Mouse (Mus musculus): ENCODE measurements around the gene Zdhhc25. TPM values are rescaled to one million over a fixed set of nuclear protein-coding genes. Genes with fewer than 3 reads are reported as not detected.

Zdhhc25 gene
- polyA plus RNA-seq, 1 experiment from 2014 or later: not detected

DNA sequence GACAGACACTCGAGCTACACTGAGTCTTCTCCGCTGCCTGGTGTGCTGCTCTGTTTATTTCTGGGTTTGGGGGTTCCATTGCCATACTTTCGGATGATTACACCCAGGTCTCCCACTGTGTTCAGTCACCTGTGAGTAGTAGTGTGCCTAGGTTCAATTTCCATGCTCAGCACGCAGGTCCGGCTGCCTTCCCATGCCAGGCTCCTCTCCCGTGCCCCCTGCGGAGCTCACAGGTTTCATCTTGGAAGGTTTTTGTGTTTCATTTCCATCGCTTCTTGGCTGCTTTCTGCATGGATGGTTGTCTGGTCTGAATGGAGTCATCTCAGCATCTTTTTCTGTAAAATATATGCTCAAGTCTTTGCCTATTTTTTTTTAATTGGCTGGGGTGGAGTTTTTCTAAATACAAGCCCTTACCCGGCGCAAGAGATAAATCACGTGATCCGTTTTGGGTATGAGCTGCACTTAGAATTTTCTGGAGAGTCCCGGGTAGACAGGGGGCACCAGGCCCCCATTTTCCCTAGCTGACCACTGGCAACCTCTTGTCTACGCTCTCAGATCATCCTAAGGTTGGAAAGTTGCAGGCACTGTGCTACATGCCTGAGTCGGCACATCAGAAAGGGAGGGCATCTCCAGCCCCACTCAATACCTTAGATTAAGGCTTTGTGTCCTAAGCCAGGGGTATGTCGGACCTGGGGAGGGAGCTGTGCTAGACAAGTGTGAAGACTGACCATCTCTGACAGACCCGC lies 4.7 kb downstream of the Zdhhc25 start:
- WGBS: 83% methylated on average over 17 of the region's 17 CpGs
- Histone ChIP-seq H3K27me3 (no peaks in the 10 kb centered on the region), H3K4me3 (no peak overlapping the region), H3K27ac (replicated peaks) (no peak overlapping the region), H3K9ac (no peak overlapping the region), H3K36me3 (no peaks in the 10 kb centered on the region), H3K4me1 (replicated peaks) (no peaks in the 10 kb centered on the region), H3K4me2 (no peak overlapping the region), H3K9me3 (no peaks in the 10 kb centered on the region)
- ATAC-seq (ENCODE audit: low read depth): no peak

DNA sequence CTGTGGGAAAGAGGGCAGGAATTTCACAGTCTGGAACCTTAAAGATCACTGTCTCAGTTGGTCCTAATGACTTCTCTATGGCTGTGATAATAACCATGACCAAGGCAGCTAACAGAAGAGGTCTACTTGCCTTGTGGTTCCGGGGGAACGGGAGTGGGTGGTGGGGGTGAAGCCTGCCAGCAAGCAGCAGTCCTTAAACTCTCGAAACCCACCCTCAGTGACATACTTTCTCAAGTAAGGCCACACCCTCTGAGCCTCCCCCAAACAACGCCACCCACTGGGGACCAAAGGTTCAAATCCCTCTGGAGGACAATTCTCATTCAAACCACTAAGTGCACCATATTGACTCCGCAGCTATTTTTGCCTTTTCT lies 5.3 kb downstream of the Zdhhc25 start:
- no peak for ATAC-seq (ENCODE audit: low read depth)
- H3K4me1 ChIP-seq (replicated peaks): no peaks in the 10 kb centered on the region
- no peaks in the 10 kb centered on the region for H3K9me3 ChIP-seq
- no peak overlapping the region for H3K27ac ChIP-seq (replicated peaks)
- H3K4me2 ChIP-seq: no peak overlapping the region
- H3K27me3 ChIP-seq: no peaks in the 10 kb centered on the region
- H3K36me3 ChIP-seq: no peaks in the 10 kb centered on the region
- no peak overlapping the region for H3K4me3 ChIP-seq
- H3K9ac ChIP-seq: no peak overlapping the region
- 77% methylated on average over 5 of the region's 5 CpGs for WGBS

DNA sequence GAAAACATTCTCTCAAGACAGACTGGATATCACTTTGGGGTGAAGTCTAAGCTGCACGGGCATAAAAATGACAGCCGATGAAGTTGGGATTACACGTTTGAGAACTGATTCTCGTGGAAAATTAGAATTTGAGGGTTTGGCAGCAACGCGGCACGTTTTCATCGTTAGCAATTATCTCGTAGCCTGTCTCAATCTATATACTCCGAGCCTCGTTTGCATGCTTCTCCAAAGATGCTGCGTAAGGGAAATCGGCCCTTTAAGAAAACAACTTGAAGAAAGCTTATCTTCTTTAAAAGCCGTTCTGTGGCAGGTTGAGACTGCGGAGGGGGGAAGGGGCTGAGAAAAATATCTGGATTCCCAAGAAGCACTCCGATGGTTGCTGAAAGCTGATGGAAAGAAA lies 17.0 kb downstream of the Zdhhc25 start:
- Histone ChIP-seq H3K27me3 (no peaks in the 10 kb centered on the region), H3K9ac (no peak overlapping the region), H3K36me3 (no peaks in the 10 kb centered on the region), H3K4me1 (replicated peaks) (0 out of 2 replicates have a peak, but pooled peaks cover 4% of the 10 kb centered on the region), H3K27ac (replicated peaks) (no peak overlapping the region), H3K4me2 (no peak overlapping the region), H3K4me3 (no peak overlapping the region), H3K9me3 (no peaks in the 10 kb centered on the region)
- WGBS: 84% methylated on average over 16 of the region's 16 CpGs
- ATAC-seq (ENCODE audit: low read depth): no peak

DNA sequence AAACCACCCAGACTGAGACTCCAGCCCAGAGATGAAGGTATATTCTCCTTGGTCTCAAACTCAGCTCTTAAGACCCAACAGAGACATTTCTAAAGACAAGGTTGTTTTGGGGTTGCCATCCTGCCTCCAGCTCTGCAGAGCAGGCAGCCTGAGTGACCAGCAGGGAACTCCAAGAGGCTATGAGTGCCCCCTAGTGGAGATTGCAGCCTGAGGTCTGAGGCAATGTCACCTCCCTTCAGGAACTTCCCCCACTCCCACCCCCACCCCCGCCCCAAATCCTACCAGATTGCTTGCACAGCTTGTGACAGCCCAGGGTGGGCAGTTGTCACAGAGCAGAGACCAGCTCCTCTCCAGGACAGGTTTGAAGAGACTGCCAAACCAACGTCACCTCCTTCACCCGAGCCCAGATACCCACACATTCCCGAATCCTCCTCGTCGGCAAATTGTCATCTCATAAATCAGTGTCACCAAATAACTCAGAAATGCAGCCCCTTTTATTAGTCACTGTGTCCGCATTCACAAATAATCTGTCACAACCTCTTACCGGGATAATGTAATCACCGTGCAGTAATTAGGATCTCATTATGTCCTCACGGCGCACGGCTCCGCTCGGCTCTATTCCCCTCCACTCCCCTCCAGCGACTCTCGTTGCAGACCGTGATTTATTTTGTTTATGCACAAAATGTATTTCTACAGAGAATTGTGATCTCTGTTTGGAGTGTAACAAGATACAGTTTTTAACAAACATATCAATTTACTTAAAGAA lies 18.1 kb downstream of the Zdhhc25 start:
- H3K4me1 ChIP-seq (replicated peaks): 0 out of 2 replicates have a peak, but pooled peaks cover 4% of the 10 kb centered on the region
- H3K9me3 ChIP-seq: no peaks in the 10 kb centered on the region
- no peak overlapping the region for H3K9ac ChIP-seq
- no peak overlapping the region for H3K4me3 ChIP-seq
- ATAC-seq (ENCODE audit: low read depth): no peak
- 32% methylated on average over 17 of the region's 17 CpGs for WGBS
- H3K36me3 ChIP-seq: no peaks in the 10 kb centered on the region
- peak overlapping the region; percentile 13; the same call in 1 of the 2 replicates for H3K4me2 ChIP-seq
- H3K27ac ChIP-seq (replicated peaks): no peak overlapping the region
- H3K27me3 ChIP-seq: no peaks in the 10 kb centered on the region

DNA sequence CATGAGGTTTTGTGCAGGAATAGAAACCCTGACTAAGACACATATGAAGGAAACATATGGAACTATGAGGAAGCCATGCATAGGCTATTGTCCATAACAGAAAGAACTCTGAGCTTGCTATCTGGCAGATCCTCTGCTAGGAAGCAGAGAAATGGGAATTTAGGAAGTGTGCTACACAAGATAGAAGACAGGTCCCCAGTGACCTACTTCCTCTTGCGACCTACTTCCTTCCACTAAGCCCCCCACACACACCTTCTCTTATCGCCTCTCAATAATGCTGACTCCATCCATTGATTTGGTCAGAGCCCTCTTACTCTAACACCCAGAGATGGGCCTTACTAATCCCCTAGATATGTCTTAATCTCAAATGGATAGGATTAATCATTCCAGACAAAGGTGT lies 19.9 kb downstream of the Zdhhc25 start:
- WGBS: 88% methylated on average over 2 of the region's 2 CpGs
- Histone ChIP-seq H3K27ac (replicated peaks) (no peak overlapping the region), H3K9me3 (no peaks in the 10 kb centered on the region; the same call in 1 of the 2 replicates), H3K4me1 (replicated peaks) (0 out of 2 replicates have a peak, but pooled peaks cover 4% of the 10 kb centered on the region), H3K27me3 (no peaks in the 10 kb centered on the region), H3K4me3 (no peak overlapping the region), H3K4me2 (no peak overlapping the region), H3K9ac (no peak overlapping the region), H3K36me3 (no peaks in the 10 kb centered on the region)
- no peak for ATAC-seq (ENCODE audit: low read depth)

DNA sequence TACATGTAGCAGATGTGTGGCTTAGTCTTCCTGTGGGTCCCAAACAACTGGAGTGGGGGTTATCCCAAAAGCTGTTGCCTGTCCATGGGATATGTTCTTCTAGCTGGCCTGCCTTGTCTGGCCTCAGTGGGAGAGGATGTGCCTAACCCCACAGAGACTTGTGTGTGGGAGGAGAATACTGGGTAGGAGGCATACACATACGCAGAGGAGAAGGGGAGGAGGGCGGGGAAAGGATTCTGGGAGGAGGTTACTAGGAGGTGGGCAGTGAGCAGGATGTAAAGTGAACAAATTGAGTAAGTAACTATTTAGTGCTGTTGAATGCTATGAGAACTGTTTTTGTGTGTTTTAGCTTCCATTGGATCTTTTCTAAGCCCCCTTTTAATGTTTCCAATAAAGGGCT lies 23.8 kb downstream of the Zdhhc25 start:
- H3K36me3 ChIP-seq: no peaks in the 10 kb centered on the region
- H3K9ac ChIP-seq: no peak overlapping the region
- H3K27me3 ChIP-seq: no peaks in the 10 kb centered on the region
- H3K9me3 ChIP-seq: no peaks in the 10 kb centered on the region; the same call in 1 of the 2 replicates
- H3K4me3 ChIP-seq: no peak overlapping the region
- WGBS: 95% methylated on average over 2 of the region's 2 CpGs
- no peak overlapping the region for H3K27ac ChIP-seq (replicated peaks)
- no peak for ATAC-seq (ENCODE audit: low read depth)
- no peaks in the 10 kb centered on the region for H3K4me1 ChIP-seq (replicated peaks)
- H3K4me2 ChIP-seq: no peak overlapping the region

DNA sequence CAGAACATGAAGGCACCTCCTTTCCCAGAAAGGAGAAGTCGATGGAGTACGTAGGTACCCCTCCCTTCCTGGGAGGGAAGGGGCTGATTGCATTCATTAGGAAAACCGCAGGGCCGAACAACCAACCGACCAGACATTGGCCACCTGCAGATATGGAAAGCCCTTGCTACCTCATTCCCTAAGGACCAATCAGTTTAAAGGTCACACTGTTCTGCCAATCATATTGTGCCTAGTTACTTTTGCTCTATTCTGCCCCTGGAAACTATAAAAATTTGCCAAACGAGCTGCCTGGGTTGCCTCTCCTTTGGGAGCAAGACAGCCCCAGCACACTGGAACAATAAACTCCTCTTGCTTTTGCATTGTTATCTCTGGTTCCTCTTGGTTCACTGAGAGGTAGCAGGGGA lies 24.8 kb downstream of the Zdhhc25 start:
- H3K4me1 ChIP-seq (replicated peaks): no peaks in the 10 kb centered on the region
- no peak overlapping the region for H3K27ac ChIP-seq (replicated peaks)
- H3K4me2 ChIP-seq: no peak overlapping the region
- H3K36me3 ChIP-seq: no peaks in the 10 kb centered on the region
- H3K9me3 ChIP-seq: no peaks in the 10 kb centered on the region; the same call in 1 of the 2 replicates
- no peak for ATAC-seq (ENCODE audit: low read depth)
- H3K9ac ChIP-seq: no peak overlapping the region
- 71% methylated on average over 6 of the region's 6 CpGs for WGBS
- no peak overlapping the region for H3K4me3 ChIP-seq
- no peaks in the 10 kb centered on the region for H3K27me3 ChIP-seq

DNA sequence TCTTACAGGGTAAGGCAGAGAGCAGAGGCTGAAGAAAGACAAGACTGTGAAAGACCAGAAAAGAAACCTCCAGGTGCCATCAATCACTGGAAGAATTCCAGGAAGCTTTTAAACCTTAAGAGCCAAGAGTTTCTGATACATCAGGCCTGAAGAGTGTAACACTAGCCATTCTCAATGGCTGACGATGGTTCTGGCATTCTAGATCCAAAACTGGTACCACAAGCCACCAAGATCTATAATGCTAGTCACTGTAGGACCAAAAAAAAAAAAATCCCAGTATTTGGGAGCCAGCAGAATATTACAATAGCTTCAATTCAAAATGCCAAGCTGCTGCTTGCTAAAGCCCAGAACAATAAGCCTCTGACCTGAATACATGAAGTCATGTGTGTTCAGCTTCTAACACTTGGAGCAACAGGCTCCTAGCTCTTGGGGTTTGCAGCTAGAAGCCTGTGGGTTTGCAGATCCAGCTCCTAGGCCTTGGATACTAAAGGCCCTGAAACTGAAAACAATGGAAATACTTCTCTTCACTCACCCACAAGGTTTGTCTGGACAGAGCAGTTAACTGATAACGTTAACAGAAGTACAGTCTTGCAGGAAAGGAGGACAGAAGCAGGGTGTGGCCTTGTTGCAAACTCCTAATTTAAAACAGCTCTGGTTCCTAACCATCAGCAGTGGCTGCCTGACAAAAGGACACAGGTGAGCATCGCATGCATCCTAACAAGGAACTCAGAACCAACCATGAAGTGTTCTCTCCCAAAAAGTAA lies 25.4 kb downstream of the Zdhhc25 start:
- 84% methylated on average over 3 of the region's 3 CpGs for WGBS
- Histone ChIP-seq H3K4me1 (replicated peaks) (no peaks in the 10 kb centered on the region), H3K4me2 (no peak overlapping the region), H3K27ac (replicated peaks) (no peak overlapping the region), H3K27me3 (no peaks in the 10 kb centered on the region), H3K36me3 (no peaks in the 10 kb centered on the region), H3K9me3 (no peaks in the 10 kb centered on the region; the same call in 1 of the 2 replicates), H3K4me3 (no peak overlapping the region), H3K9ac (no peak overlapping the region)
- no peak for ATAC-seq (ENCODE audit: low read depth)

DNA sequence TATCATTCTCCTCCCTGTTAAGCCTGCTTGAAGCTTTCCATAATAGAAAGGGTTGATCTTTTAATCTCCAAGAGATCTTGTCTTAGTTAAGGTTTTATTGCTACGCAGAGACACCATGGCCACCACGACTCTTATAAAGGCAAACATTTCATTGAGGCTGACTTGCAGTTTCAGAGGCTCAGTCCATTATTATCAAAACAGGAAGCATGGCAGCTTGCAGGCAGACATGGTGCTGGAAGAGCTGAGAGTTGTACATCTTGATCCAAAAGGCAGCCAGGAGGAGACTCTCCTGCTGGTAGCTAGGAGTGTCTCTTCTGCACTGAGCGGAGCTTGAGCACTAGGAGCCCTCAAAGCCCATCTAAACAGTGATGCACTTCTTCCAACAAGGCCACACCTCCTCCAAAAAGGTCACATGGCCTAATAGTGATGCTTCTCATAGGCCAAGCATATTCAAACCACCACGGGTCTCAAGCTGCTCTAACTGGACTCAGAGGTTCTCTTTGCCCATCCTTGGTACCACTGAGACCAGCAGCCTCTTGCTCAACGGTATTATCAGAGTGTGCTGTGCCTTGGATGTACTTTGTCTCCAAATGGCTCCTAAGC lies 26.9 kb downstream of the Zdhhc25 start:
- WGBS: 86% methylated on average over 5 of the region's 5 CpGs

DNA sequence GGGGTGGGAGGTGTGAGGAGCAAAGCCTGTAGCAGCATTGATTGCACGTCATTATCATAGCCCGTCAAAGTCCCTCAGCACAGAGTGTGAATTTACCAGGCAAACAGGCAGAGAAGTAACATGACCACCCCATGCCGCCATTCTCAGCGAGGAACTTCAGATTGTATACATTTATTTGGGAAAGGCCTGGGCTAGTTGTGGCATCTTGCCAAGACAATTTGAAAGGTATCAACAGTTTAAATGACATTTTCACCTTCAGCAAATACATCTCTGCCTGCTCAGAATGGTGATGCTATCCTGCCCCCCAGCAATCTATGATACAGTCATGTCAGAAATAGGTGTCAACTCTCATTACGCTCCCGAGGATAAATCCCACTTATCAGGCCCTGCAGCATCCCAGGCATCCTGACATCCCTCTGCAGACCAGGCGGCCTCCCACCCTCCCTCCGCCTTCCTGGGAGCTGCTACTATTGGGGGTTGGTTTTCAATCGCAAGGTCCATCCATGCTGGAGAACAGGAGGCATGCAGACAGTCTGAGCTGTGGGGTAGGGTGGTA lies 28.8 kb downstream of the Zdhhc25 start:
- 75% methylated on average over 9 of the region's 9 CpGs for WGBS
- H3K4me2 ChIP-seq: no peak overlapping the region
- H3K27ac ChIP-seq (replicated peaks): no peak overlapping the region
- H3K9me3 ChIP-seq: no peaks in the 10 kb centered on the region; the same call in 1 of the 2 replicates
- no peaks in the 10 kb centered on the region for H3K36me3 ChIP-seq
- no peak overlapping the region for H3K4me3 ChIP-seq
- H3K4me1 ChIP-seq (replicated peaks): no peaks in the 10 kb centered on the region
- no peaks in the 10 kb centered on the region for H3K27me3 ChIP-seq
- no peak for ATAC-seq (ENCODE audit: low read depth)
- H3K9ac ChIP-seq: no peak overlapping the region

More for the DNA sequence above, 26.9 kb downstream of the Zdhhc25 start:
- no peak for ATAC-seq (ENCODE audit: low read depth)
- no peak overlapping the region for H3K27ac ChIP-seq (replicated peaks)
- no peak overlapping the region for H3K4me3 ChIP-seq
- no peaks in the 10 kb centered on the region for H3K27me3 ChIP-seq
- H3K36me3 ChIP-seq: no peaks in the 10 kb centered on the region
- H3K9ac ChIP-seq: no peak overlapping the region
- no peak overlapping the region for H3K4me2 ChIP-seq
- no peaks in the 10 kb centered on the region; the same call in 1 of the 2 replicates for H3K9me3 ChIP-seq
- no peaks in the 10 kb centered on the region for H3K4me1 ChIP-seq (replicated peaks)

DNA sequence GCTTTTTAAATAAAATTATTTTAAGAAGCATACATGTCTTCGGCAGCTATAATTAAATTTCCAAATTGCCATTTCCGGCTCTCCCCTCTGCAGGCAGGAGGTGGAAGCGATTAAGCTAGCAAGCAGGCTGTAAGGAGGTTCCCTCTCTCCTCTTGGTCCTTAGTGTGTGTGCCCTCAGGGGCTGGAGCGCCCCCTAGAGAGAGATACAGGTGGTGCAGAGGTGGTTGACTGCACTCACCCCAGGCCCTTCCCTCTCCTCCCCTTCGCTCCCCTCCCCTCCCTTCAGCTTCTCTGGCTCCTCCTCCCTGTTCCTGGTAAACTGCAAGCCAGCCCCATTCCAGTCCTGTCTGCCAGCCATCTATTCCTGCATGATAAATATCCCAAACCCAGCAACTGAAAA lies 35.1 kb downstream of the Zdhhc25 start:
- no peak overlapping the region for H3K4me3 ChIP-seq
- no peak overlapping the region for H3K27ac ChIP-seq (replicated peaks)
- H3K27me3 ChIP-seq: no peaks in the 10 kb centered on the region
- ATAC-seq (ENCODE audit: low read depth): no peak
- H3K9me3 ChIP-seq: no peaks in the 10 kb centered on the region
- no peaks in the 10 kb centered on the region for H3K4me1 ChIP-seq (replicated peaks)
- H3K4me2 ChIP-seq: no peak overlapping the region
- H3K36me3 ChIP-seq: no peaks in the 10 kb centered on the region
- H3K9ac ChIP-seq: no peak overlapping the region
- 68% methylated on average over 5 of the region's 5 CpGs for WGBS

All from neural tube, embryonic 13.5 days (tissue).